Mouse (Mus musculus): Measurements from ENCODE around the gene Btbd11. TPM values are rescaled to one million over a fixed set of nuclear protein-coding genes. Genes with fewer than 3 reads are reported as not detected.

The Btbd11 gene
- polyA plus RNA-seq, 1 experiment from 2014 or later: 23.6 TPM

DNA sequence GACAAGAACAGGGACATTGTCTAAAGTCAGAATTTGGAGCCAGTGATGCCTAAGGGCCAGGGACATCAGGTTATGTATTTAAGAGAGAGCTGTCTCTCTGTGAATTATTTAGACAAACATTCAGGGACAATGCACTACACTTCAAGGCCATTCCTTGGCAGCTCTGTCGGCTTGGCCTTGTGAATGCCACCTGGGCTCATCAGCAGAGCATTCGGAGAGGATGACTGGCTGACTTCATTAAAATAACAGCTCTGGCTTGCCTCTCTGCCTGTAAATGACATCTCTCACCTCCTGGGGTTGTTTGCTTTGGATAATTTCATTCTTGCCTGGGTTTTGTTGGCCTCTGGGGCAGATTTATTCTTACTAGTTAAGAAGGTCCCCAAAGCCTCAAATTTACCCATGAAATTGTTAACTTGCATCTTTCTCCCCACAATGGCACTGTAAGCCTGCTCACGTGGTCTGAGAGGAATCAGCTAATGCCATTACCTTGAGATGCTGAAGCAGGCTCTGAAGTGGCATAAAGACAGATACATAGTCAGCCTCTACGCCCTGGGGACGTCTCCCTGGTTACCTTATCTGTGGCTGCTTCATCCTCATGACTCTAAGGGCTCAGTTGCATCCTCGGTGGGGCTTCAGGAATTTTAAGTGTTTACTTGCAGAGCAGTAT, 93.5 kb downstream of the Btbd11 start:
- Histone ChIP-seq H3K4me3 (ENCODE audit: low read length) (no peak overlapping the region), H3K4me1 (ENCODE audit: control insufficient read depth, insufficient read depth, low read length) (peaks cover 13% of the 10 kb centered on the region; the same call in 1 of the 2 replicates), H3K27me3 (ENCODE audit: control insufficient read depth, insufficient read depth, low read length) (no peaks in the 10 kb centered on the region), H3K9me3 (ENCODE audit: control insufficient read depth, low read length) (no peaks in the 10 kb centered on the region), H3K27ac (ENCODE audit: low read depth, low read length) (no peak overlapping the region), H3K36me3 (ENCODE audit: control insufficient read depth, insufficient read depth, low read length) (no peaks in the 10 kb centered on the region), H3K9ac (ENCODE audit: low read depth, low read length) (no peak overlapping the region), H3K4me2 (replicated peaks; ENCODE audit: low read depth, low read length) (no peak overlapping the region)
- no peak for ATAC-seq (ENCODE audit: low FRiP score, low TSS enrichment)
- WGBS: 53% methylated on average over 6 of the region's 6 CpGs

DNA sequence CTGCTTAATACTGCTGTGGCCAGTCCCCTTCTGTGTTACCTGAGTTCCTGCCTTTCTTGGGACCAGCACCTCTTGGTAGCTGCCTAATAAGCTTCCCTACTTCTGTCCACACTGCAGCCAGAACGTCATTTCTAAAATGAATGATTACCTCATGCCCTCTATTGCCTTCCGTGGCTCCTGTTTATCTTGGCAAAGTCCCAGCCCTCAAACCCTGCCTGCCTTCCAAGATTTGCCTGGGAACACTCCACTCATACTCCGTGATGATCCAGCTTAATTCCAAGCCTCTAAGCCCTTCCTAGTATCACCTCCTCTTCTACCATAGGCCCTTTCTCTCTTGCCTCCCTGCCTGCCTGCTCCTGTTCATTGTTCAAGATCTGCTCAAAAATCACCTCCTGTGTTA, 94.5 kb downstream of the Btbd11 start:
- no peak overlapping the region for H3K4me3 ChIP-seq (ENCODE audit: low read length)
- H3K36me3 ChIP-seq (ENCODE audit: control insufficient read depth, insufficient read depth, low read length): no peaks in the 10 kb centered on the region
- no peak overlapping the region for H3K9ac ChIP-seq (ENCODE audit: low read depth, low read length)
- no peak for ATAC-seq (ENCODE audit: low FRiP score, low TSS enrichment)
- no peaks in the 10 kb centered on the region for H3K9me3 ChIP-seq (ENCODE audit: control insufficient read depth, low read length)
- H3K27me3 ChIP-seq (ENCODE audit: control insufficient read depth, insufficient read depth, low read length): no peaks in the 10 kb centered on the region
- 13% methylated on average over 3 of the region's 3 CpGs for WGBS
- H3K27ac ChIP-seq (ENCODE audit: low read depth, low read length): no peak overlapping the region
- H3K4me2 ChIP-seq (replicated peaks; ENCODE audit: low read depth, low read length): no peak overlapping the region
- peaks cover 13% of the 10 kb centered on the region; the same call in 1 of the 2 replicates for H3K4me1 ChIP-seq (ENCODE audit: control insufficient read depth, insufficient read depth, low read length)

DNA sequence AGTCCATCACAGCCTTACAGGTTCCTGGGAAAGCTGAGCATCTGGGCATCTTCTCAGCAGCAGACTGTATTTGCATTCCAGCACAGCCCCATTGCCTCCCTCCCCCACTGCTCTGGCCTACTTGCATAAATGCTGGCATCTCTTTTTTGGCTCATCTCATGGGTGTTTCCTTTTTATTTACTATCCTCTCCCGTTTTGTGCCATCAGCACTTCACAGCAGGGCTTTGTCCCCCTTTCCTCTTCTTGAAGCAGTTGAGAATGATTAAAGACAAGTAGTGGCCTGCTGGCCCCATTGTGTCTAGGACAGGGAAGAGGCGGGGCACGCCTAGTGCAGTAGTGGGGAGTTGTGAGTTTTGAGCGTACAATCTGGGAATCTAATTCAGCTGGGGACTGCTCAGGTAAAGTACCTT, 95.5 kb downstream of the Btbd11 start:
- H3K27ac ChIP-seq (ENCODE audit: low read depth, low read length): no peak overlapping the region
- H3K27me3 ChIP-seq (ENCODE audit: control insufficient read depth, insufficient read depth, low read length): no peaks in the 10 kb centered on the region
- 48% methylated on average over 4 of the region's 4 CpGs for WGBS
- no peak overlapping the region for H3K4me2 ChIP-seq (replicated peaks; ENCODE audit: low read depth, low read length)
- H3K4me1 ChIP-seq (ENCODE audit: control insufficient read depth, insufficient read depth, low read length): peaks cover 13% of the 10 kb centered on the region; the same call in 1 of the 2 replicates
- no peak for ATAC-seq (ENCODE audit: low FRiP score, low TSS enrichment)
- no peak overlapping the region for H3K9ac ChIP-seq (ENCODE audit: low read depth, low read length)
- H3K4me3 ChIP-seq (ENCODE audit: low read length): no peak overlapping the region
- no peaks in the 10 kb centered on the region for H3K9me3 ChIP-seq (ENCODE audit: control insufficient read depth, low read length)
- no peaks in the 10 kb centered on the region for H3K36me3 ChIP-seq (ENCODE audit: control insufficient read depth, insufficient read depth, low read length)

DNA sequence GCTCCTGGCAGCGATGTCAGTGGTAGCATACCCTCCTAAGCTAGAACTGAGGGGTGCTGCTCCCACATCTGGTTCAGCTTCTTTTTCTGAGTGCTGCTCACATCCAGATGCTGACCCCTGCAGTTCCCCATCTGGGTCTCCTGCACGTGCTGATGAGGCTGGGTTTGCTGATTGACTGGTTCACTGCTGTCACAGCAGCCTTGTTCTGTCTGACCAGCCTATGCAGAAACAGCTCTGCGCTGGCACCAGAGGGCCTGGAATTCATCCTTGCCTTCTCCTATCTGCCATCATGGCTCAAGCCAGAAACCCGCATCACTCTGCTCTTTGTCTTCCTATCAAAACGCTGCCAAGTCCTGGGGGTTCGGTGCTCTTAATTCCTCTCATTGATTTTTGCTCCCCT, 95.9 kb downstream of the Btbd11 start:
- Histone ChIP-seq H3K36me3 (ENCODE audit: control insufficient read depth, insufficient read depth, low read length) (no peaks in the 10 kb centered on the region), H3K4me2 (replicated peaks; ENCODE audit: low read depth, low read length) (no peak overlapping the region), H3K9me3 (ENCODE audit: control insufficient read depth, low read length) (no peaks in the 10 kb centered on the region), H3K4me1 (ENCODE audit: control insufficient read depth, insufficient read depth, low read length) (peaks cover 13% of the 10 kb centered on the region; the same call in 1 of the 2 replicates), H3K27ac (ENCODE audit: low read depth, low read length) (no peak overlapping the region), H3K4me3 (ENCODE audit: low read length) (no peak overlapping the region), H3K9ac (ENCODE audit: low read depth, low read length) (no peak overlapping the region), H3K27me3 (ENCODE audit: control insufficient read depth, insufficient read depth, low read length) (no peaks in the 10 kb centered on the region)
- 49% methylated on average over 6 of the region's 6 CpGs for WGBS
- no peak for ATAC-seq (ENCODE audit: low FRiP score, low TSS enrichment)

DNA sequence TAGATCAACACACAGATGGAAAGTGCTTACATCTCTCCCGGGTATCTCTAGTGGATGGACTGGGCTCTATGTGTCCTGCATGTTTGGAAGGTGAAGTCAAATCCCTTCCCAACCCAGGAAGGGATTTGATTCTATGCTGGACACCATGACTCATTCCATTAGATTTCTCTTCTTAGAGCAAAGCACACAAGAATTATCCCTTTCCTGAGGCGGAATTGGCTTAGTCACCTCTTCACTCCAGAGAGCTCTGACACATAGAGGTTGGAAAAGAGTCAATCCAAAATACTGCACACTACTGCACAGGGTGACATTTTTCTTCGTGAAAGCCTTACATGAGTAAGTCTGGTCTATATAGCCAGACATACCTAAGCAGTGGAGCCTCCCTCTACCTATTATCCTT, 99.8 kb downstream of the Btbd11 start:
- H3K36me3 ChIP-seq (ENCODE audit: control insufficient read depth, insufficient read depth, low read length): no peaks in the 10 kb centered on the region
- H3K4me2 ChIP-seq (replicated peaks; ENCODE audit: low read depth, low read length): no peak overlapping the region
- H3K27ac ChIP-seq (ENCODE audit: low read depth, low read length): no peak overlapping the region
- H3K9me3 ChIP-seq (ENCODE audit: control insufficient read depth, low read length): no peaks in the 10 kb centered on the region
- H3K9ac ChIP-seq (ENCODE audit: low read depth, low read length): no peak overlapping the region
- no peak for ATAC-seq (ENCODE audit: low FRiP score, low TSS enrichment)
- peaks cover 6% of the 10 kb centered on the region; the same call in 1 of the 2 replicates for H3K4me1 ChIP-seq (ENCODE audit: control insufficient read depth, insufficient read depth, low read length)
- 93% methylated on average over 3 of the region's 3 CpGs for WGBS
- H3K27me3 ChIP-seq (ENCODE audit: control insufficient read depth, insufficient read depth, low read length): no peaks in the 10 kb centered on the region
- no peak overlapping the region for H3K4me3 ChIP-seq (ENCODE audit: low read length)

DNA sequence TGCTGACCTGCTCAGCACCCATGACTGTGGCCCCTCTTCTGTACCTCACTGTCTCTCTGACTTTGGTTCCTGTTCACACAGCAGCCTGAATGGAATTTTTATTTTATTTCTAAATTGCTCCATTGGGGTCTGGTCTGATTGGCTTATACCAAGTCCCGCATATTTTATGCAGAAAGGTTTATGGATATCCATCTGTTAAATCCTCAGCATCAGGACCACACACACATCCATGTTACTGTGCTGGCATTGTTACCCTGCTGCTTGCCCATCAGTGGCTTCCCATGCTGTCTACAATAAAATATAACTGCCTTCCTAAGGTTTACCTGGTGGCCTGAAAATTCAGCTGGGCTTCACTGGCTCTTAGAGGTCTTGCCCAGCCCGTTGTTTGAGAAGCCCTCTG, 106.0 kb downstream of the Btbd11 start:
- WGBS: 79% methylated on average over 2 of the region's 2 CpGs
- Histone ChIP-seq H3K4me1 (ENCODE audit: control insufficient read depth, insufficient read depth, low read length) (no peaks in the 10 kb centered on the region), H3K27ac (ENCODE audit: low read depth, low read length) (no peak overlapping the region), H3K4me2 (replicated peaks; ENCODE audit: low read depth, low read length) (no peak overlapping the region), H3K27me3 (ENCODE audit: control insufficient read depth, insufficient read depth, low read length) (no peaks in the 10 kb centered on the region), H3K36me3 (ENCODE audit: control insufficient read depth, insufficient read depth, low read length) (no peaks in the 10 kb centered on the region), H3K9ac (ENCODE audit: low read depth, low read length) (no peak overlapping the region), H3K9me3 (ENCODE audit: control insufficient read depth, low read length) (no peaks in the 10 kb centered on the region), H3K4me3 (ENCODE audit: low read length) (no peak overlapping the region)
- no peak for ATAC-seq (ENCODE audit: low FRiP score, low TSS enrichment)

DNA sequence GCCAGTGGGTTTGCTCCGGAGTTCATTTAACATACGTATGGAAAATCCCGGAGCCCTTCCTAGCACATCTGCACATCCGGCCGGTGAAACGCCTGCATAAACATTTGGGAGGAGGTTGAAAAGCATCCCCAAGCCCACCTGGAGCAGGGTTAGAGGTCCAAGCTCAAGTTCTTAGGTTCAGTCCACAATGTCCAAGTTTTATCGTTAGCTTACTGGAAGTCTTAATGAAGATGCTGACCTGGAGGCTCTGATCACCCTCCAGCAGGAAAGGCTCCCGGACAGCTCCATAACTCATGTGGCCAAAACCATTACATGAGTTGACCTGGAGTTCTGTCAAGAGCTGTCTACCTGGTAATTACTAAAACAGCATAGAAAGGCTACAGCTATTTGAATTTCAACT, 109.7 kb downstream of the Btbd11 start:
- no peaks in the 10 kb centered on the region for H3K36me3 ChIP-seq (ENCODE audit: control insufficient read depth, insufficient read depth, low read length)
- no peak overlapping the region for H3K9ac ChIP-seq (ENCODE audit: low read depth, low read length)
- no peak overlapping the region for H3K27ac ChIP-seq (ENCODE audit: low read depth, low read length)
- 0 out of 2 replicates have a peak, but pooled peaks cover 3% of the 10 kb centered on the region for H3K4me1 ChIP-seq (ENCODE audit: control insufficient read depth, insufficient read depth, low read length)
- H3K9me3 ChIP-seq (ENCODE audit: control insufficient read depth, low read length): no peaks in the 10 kb centered on the region
- 26% methylated on average over 8 of the region's 8 CpGs for WGBS
- no peaks in the 10 kb centered on the region for H3K27me3 ChIP-seq (ENCODE audit: control insufficient read depth, insufficient read depth, low read length)
- ATAC-seq (ENCODE audit: low FRiP score, low TSS enrichment): peak; percentile 71
- no peak overlapping the region for H3K4me3 ChIP-seq (ENCODE audit: low read length)
- H3K4me2 ChIP-seq (replicated peaks; ENCODE audit: low read depth, low read length): no peak overlapping the region

DNA sequence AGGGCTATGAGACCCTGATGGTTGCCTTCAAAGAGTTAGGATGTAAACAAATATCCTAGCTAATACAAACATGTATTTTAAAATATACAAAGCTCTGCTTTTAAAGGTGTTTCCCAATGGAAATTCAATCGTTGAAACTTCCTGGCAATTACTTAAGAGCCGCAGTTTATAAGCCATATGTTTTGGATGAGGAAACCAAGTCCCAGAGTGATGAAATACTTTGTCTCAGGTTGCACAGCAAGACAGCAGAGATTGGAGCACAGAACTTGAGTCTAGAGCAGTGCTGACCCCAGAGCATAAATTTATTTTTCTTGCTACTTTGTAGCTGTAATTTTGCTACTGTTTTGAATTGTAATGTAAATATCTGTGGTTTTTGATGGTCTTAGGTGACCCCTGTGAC, 110.4 kb downstream of the Btbd11 start:
- Histone ChIP-seq H3K27me3 (ENCODE audit: control insufficient read depth, insufficient read depth, low read length) (no peaks in the 10 kb centered on the region), H3K4me1 (ENCODE audit: control insufficient read depth, insufficient read depth, low read length) (peaks cover 4% of the 10 kb centered on the region; the same call in 1 of the 2 replicates)
- ATAC-seq (ENCODE audit: low FRiP score, low TSS enrichment): no peak

DNA sequence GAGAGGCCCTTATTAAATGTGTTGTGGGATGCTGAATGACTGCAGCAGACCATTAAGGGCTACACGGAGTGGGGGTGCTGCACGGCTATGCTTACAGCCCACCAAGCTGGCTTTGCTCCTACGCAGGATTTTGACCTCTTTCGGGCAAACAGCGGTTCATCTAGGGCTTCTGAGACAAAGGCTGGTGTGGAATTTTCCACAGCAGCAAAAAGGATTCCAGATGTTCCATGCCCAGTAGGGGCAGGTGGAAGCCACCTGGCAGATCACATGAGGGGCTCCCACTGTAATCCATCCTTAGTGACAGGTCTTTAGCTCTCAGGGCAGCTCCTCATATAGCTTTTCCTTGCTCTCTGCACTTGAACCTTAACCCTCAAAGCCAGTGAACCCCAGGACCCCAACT, 111.3 kb downstream of the Btbd11 start:
- Histone ChIP-seq H3K36me3 (ENCODE audit: control insufficient read depth, insufficient read depth, low read length) (no peaks in the 10 kb centered on the region), H3K9me3 (ENCODE audit: control insufficient read depth, low read length) (no peaks in the 10 kb centered on the region), H3K4me1 (ENCODE audit: control insufficient read depth, insufficient read depth, low read length) (peaks cover 10% of the 10 kb centered on the region; the same call in 1 of the 2 replicates), H3K4me3 (ENCODE audit: low read length) (no peak overlapping the region), H3K9ac (ENCODE audit: low read depth, low read length) (no peak overlapping the region), H3K27me3 (ENCODE audit: control insufficient read depth, insufficient read depth, low read length) (no peaks in the 10 kb centered on the region), H3K4me2 (replicated peaks; ENCODE audit: low read depth, low read length) (no peak overlapping the region), H3K27ac (ENCODE audit: low read depth, low read length) (no peak overlapping the region)
- peak; percentile 26; the same call in 1 of the 2 replicates for ATAC-seq (ENCODE audit: low FRiP score, low TSS enrichment)
- WGBS: 58% methylated on average over 5 of the region's 5 CpGs

More for the DNA sequence above, 110.4 kb downstream of the Btbd11 start:
- Histone ChIP-seq H3K36me3 (ENCODE audit: control insufficient read depth, insufficient read depth, low read length) (no peaks in the 10 kb centered on the region), H3K4me3 (ENCODE audit: low read length) (no peak overlapping the region), H3K4me2 (replicated peaks; ENCODE audit: low read depth, low read length) (no peak overlapping the region), H3K9me3 (ENCODE audit: control insufficient read depth, low read length) (no peaks in the 10 kb centered on the region), H3K27ac (ENCODE audit: low read depth, low read length) (no peak overlapping the region; the same call in 1 of the 2 replicates), H3K9ac (ENCODE audit: low read depth, low read length) (no peak overlapping the region)
- 37% methylated on average over 2 of the region's 2 CpGs for WGBS

All from kidney, embryonic 14.5 days (tissue).